Mouse (Mus musculus) heart, postnatal 0 days (tissue): ENCODE data around the gene Minpp1.

ENCODE experiments used
- CTCF ChIP-seq: IDR thresholded peaks from 2 replicates; pipeline ENCODE4 v1.5.1; 2016; ENCODE audit warnings: antibody characterized with exemption, control low read depth, low read depth
- EP300 ChIP-seq: IDR thresholded peaks from 2 replicates; pipeline ENCODE4 v1.6.1; 2016; ENCODE audit warnings: antibody characterized with exemption, low read depth

DNA sequence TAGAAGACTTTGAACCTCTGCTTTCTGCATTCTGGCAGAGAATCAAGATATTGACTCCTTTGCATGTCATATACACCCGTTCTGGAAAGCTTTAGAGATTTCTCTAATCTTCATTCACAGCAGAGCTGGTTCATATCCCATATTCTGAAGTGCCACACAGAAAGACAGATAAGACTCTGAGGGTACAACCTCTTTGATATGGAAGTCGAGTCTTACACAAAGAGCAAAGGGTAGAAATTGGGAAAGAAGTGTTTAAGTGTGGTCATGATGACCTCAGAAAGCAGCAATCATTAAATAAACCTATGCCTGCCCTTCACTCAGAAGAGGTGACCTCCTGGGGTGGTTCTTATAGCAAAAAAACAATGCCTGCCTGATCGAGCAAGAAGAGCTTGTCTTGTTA, 43.2 kb downstream of the Minpp1 start:
- TF ChIP-seq EP300 (no peak), CTCF (no peak)
